In the genomic region with DNA sequence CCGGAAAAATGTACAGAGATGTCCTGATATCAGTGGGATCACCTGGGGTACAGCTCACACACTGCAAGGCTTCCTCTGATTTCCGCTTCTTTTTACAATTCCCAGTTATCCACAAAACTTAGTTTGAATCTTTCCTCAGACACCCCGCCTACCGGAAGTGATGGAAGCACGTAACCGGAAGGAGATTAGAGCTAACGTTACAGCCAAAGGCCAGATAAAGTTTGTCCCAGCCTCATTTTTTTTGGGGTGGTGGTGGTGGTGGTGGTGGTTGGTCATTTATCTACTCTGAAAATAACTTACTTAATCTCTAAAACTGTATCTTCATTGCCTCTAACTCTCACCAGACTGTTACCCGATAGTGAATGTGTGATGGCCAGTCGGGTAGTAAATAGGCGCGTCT, we compare ENCODE assay signal across 18 mouse cellular contexts.
DNase-seq lines count a peak whose midpoint lies in the region; ATAC-seq and TF ChIP-seq lines count a peak whose summit lies in the region.
"Had no signal": no experiment of that assay in that cellular context is flagged by ENCODE, and none has a peak within 500 bp of the region (broad histone marks: within the 10 kb centered on the region; RNA-seq: fewer than 3 reads in every experiment).

No protein-coding gene starts in this region.

- no peak overlapping the region for H3K4me2 ChIP-seq in hindbrain, embryonic 11.5 days (replicated peaks; ENCODE audit: low read depth, low read length)
- peak overlapping the region; percentile 65 for H3K4me2 ChIP-seq in heart, embryonic 11.5 days
- peak overlapping the region; percentile 45 for H3K4me2 ChIP-seq in intestine, postnatal 0 days (replicated peaks; ENCODE audit: low read depth)
- H3K4me2 ChIP-seq in hindbrain, postnatal 0 days (ENCODE audit: low read depth, low read length), result no peak overlapping the region
- H3K4me2 ChIP-seq: embryonic facial prominence, embryonic 15.5 days; forebrain, embryonic 15.5 days; hindbrain, embryonic 12.5 days; kidney, embryonic 15.5 days; midbrain, embryonic 13.5 days had no signal

- whole genome bisulfite sequencing in hindbrain, embryonic 10.5 days, result 94% methylated on average over 11 of the region's 11 CpGs
- 96% methylated on average over 11 of the region's 11 CpGs for WGBS in hindbrain, embryonic 11.5 days
- WGBS in heart, embryonic 11.5 days (ENCODE audit: insufficient replicate concordance), result 37% methylated on average over 11 of the region's 11 CpGs
- WGBS in intestine, postnatal 0 days, result 69% methylated on average over 11 of the region's 11 CpGs
- 94% methylated on average over 11 of the region's 11 CpGs for whole genome bisulfite sequencing in hindbrain, postnatal 0 days

- H3K9me3 ChIP-seq in hindbrain, embryonic 10.5 days, result no peaks in the 10 kb centered on the region
- no peaks in the 10 kb centered on the region for H3K9me3 ChIP-seq in hindbrain, embryonic 11.5 days (ENCODE audit: control insufficient read depth, low read length)
- no peaks in the 10 kb centered on the region for H3K9me3 ChIP-seq in ES-Bruce4 (replicated peaks; ENCODE audit: control insufficient read depth, insufficient read depth, low read length, poor library complexity, severe bottlenecking)
- no peaks in the 10 kb centered on the region for H3K9me3 ChIP-seq in heart, embryonic 11.5 days (replicated peaks; ENCODE audit: control insufficient read depth, low read length)
- no peaks in the 10 kb centered on the region for H3K9me3 ChIP-seq in intestine, postnatal 0 days (ENCODE audit: control insufficient read depth)
- H3K9me3 ChIP-seq in hindbrain, postnatal 0 days (ENCODE audit: low read length), result no peaks in the 10 kb centered on the region
- H3K9me3 ChIP-seq: embryonic facial prominence, embryonic 15.5 days; forebrain, embryonic 15.5 days; hindbrain, embryonic 12.5 days; kidney, embryonic 15.5 days; liver, embryonic 15.5 days; midbrain, embryonic 13.5 days had no signal

- H3K4me1 ChIP-seq in hindbrain, embryonic 10.5 days (replicated peaks), result peaks cover 11% of the 10 kb centered on the region; the same call in 1 of the 2 replicates
- no peaks in the 10 kb centered on the region for H3K4me1 ChIP-seq in hindbrain, embryonic 11.5 days (replicated peaks; ENCODE audit: control insufficient read depth, insufficient read depth, low read length)
- H3K4me1 ChIP-seq in ES-Bruce4 (ENCODE audit: control insufficient read depth, insufficient read depth, low read length), result peaks cover 1% of the 10 kb centered on the region
- H3K4me1 ChIP-seq in heart, embryonic 11.5 days (ENCODE audit: control insufficient read depth, insufficient read depth, low read length), result peaks cover 21% of the 10 kb centered on the region
- H3K4me1 ChIP-seq in intestine, postnatal 0 days (replicated peaks; ENCODE audit: control insufficient read depth, insufficient read depth, low read length), result 0 out of 2 replicates have a peak, but pooled peaks cover 16% of the 10 kb centered on the region
- no peaks in the 10 kb centered on the region; the same call in 1 of the 2 replicates for H3K4me1 ChIP-seq in hindbrain, postnatal 0 days (ENCODE audit: insufficient read depth, low read length)
- H3K4me1 ChIP-seq: embryonic facial prominence, embryonic 15.5 days; forebrain, embryonic 15.5 days had no signal

- H3K27me3 ChIP-seq in hindbrain, embryonic 10.5 days (ENCODE audit: insufficient read depth, poor library complexity, severe bottlenecking), result no peaks in the 10 kb centered on the region; the same call in 1 of the 2 replicates
- H3K27me3 ChIP-seq in hindbrain, embryonic 11.5 days (ENCODE audit: control insufficient read depth, insufficient read depth, low read length), result no peaks in the 10 kb centered on the region
- H3K27me3 ChIP-seq in ES-Bruce4 (ENCODE audit: control insufficient read depth, insufficient read depth, low read length, poor library complexity, severe bottlenecking), result no peaks in the 10 kb centered on the region
- no peaks in the 10 kb centered on the region for H3K27me3 ChIP-seq in heart, embryonic 11.5 days (ENCODE audit: control insufficient read depth, insufficient read depth, low read length)
- no peaks in the 10 kb centered on the region for H3K27me3 ChIP-seq in intestine, postnatal 0 days (replicated peaks; ENCODE audit: control insufficient read depth, insufficient read depth, low read length)
- no peaks in the 10 kb centered on the region for H3K27me3 ChIP-seq in hindbrain, postnatal 0 days (ENCODE audit: insufficient read depth, low read length)
- H3K27me3 ChIP-seq: embryonic facial prominence, embryonic 15.5 days; forebrain, embryonic 15.5 days; hindbrain, embryonic 12.5 days; kidney, embryonic 15.5 days; Patski had no signal

- TF ChIP-seq EP300 in ES-Bruce4 (IDR thresholded peaks at IDR 0.05; ENCODE audit: insufficient read depth, low read depth, low read length), result no peak

- no peak overlapping the region for H3K9ac ChIP-seq in hindbrain, embryonic 11.5 days (ENCODE audit: low read depth, low read length)
- peak overlapping the region; percentile 42 for H3K9ac ChIP-seq in ES-Bruce4 (ENCODE audit: low read depth, poor library complexity, severe bottlenecking)
- H3K9ac ChIP-seq in heart, embryonic 11.5 days (ENCODE audit: low read depth, low read length), result peak overlapping the region; percentile 62; the same call in 1 of the 2 replicates
- no peak overlapping the region for H3K9ac ChIP-seq in intestine, postnatal 0 days (ENCODE audit: low read depth, low read length)
- no peak overlapping the region for H3K9ac ChIP-seq in hindbrain, postnatal 0 days (replicated peaks; ENCODE audit: low read length)
- H3K9ac ChIP-seq: embryonic facial prominence, embryonic 15.5 days; forebrain, embryonic 15.5 days; hindbrain, embryonic 12.5 days; kidney, embryonic 15.5 days; liver, embryonic 15.5 days; midbrain, embryonic 13.5 days had no signal

- H3K36me3 ChIP-seq in hindbrain, embryonic 10.5 days, result no peaks in the 10 kb centered on the region
- no peaks in the 10 kb centered on the region for H3K36me3 ChIP-seq in hindbrain, embryonic 11.5 days (ENCODE audit: control insufficient read depth, insufficient read depth, low read length)
- H3K36me3 ChIP-seq in ES-Bruce4 (ENCODE audit: control insufficient read depth, insufficient read depth, low read length, poor library complexity, severe bottlenecking), result no peaks in the 10 kb centered on the region
- no peaks in the 10 kb centered on the region for H3K36me3 ChIP-seq in heart, embryonic 11.5 days (ENCODE audit: control insufficient read depth, insufficient read depth, low read length)
- no peaks in the 10 kb centered on the region for H3K36me3 ChIP-seq in intestine, postnatal 0 days (ENCODE audit: control insufficient read depth, insufficient read depth)
- no peaks in the 10 kb centered on the region for H3K36me3 ChIP-seq in hindbrain, postnatal 0 days (ENCODE audit: insufficient read depth, low read length)
- H3K36me3 ChIP-seq: embryonic facial prominence, embryonic 15.5 days; forebrain, embryonic 15.5 days; hindbrain, embryonic 12.5 days; kidney, embryonic 15.5 days; liver, embryonic 15.5 days; midbrain, embryonic 13.5 days had no signal

- H3K4me3 ChIP-seq in hindbrain, embryonic 10.5 days, result no peak overlapping the region
- H3K4me3 ChIP-seq in hindbrain, embryonic 11.5 days (ENCODE audit: low read depth, low read length), result no peak overlapping the region
- H3K4me3 ChIP-seq in ES-Bruce4 (ENCODE audit: low read depth, low read length), result peak overlapping the region; percentile 65
- H3K4me3 ChIP-seq in heart, embryonic 11.5 days (ENCODE audit: low read depth, low read length), result peak overlapping the region; percentile 34
- H3K4me3 ChIP-seq in intestine, postnatal 0 days (ENCODE audit: low read depth, low read length), result no peak overlapping the region
- H3K4me3 ChIP-seq in hindbrain, postnatal 0 days (ENCODE audit: low read length), result no peak overlapping the region
- H3K4me3 ChIP-seq: embryonic facial prominence, embryonic 15.5 days; forebrain, embryonic 15.5 days; hindbrain, embryonic 12.5 days; kidney, embryonic 15.5 days; layer of hippocampus, adult 2 months; liver, embryonic 15.5 days; midbrain, embryonic 13.5 days had no signal

- no peak for TF ChIP-seq POLR2A in ES-Bruce4 (IDR thresholded peaks at IDR 0.05; ENCODE audit: insufficient read depth, low read length)

- no peak for DNase-seq in hindbrain, embryonic 10.5 days (ENCODE audit: low spot score)
- DNase-seq in hindbrain, embryonic 11.5 days (ENCODE audit: low spot score), result no peak
- no peak for DNase-seq in right cerebral cortex, postnatal 25 days
- DNase-seq in urinary bladder, adult 2 months (ENCODE audit: low spot score), result no peak
- no peak for DNase-seq in hindbrain, postnatal 0 days (ENCODE audit: low spot score)
- DNase-seq: B cell, adult 2 months; thymus, adult 2 months had no signal

- no peak for ATAC-seq in hindbrain, embryonic 11.5 days (ENCODE audit: low FRiP score)
- no peak for ATAC-seq in heart, embryonic 11.5 days (replicated peaks; ENCODE audit: insufficient number of reproducible peaks, low FRiP score, low TSS enrichment)
- no peak for ATAC-seq in intestine, postnatal 0 days
- no peak for ATAC-seq in hindbrain, postnatal 0 days
- ATAC-seq: forebrain, embryonic 15.5 days; midbrain, embryonic 13.5 days; Patski had no signal

- H3K27ac ChIP-seq in hindbrain, embryonic 10.5 days, result peak overlapping the region; percentile 56; the same call in 1 of the 2 replicates
- no peak overlapping the region for H3K27ac ChIP-seq in hindbrain, embryonic 11.5 days (ENCODE audit: low read depth, low read length)
- H3K27ac ChIP-seq in ES-Bruce4 (ENCODE audit: insufficient read depth, low read length), result no peak overlapping the region
- peak overlapping the region; percentile 82 for H3K27ac ChIP-seq in heart, embryonic 11.5 days (ENCODE audit: low read depth, low read length)
- no peak overlapping the region for H3K27ac ChIP-seq in intestine, postnatal 0 days (ENCODE audit: low read depth, low read length)
- H3K27ac ChIP-seq in hindbrain, postnatal 0 days, result no peak overlapping the region
- H3K27ac ChIP-seq: embryonic facial prominence, embryonic 15.5 days; forebrain, embryonic 15.5 days; hindbrain, embryonic 12.5 days; kidney, embryonic 15.5 days; layer of hippocampus, adult 2 months; liver, embryonic 15.5 days; midbrain, embryonic 13.5 days had no signal

- no peak for TF ChIP-seq CTCF in ES-Bruce4 (IDR thresholded peaks at IDR 0.05; ENCODE audit: low read depth, low read length)
- TF ChIP-seq CTCF in intestine, postnatal 0 days (IDR thresholded peaks at IDR 0.05; ENCODE audit: low read depth), result no peak
- TF ChIP-seq CTCF in hindbrain, postnatal 0 days (IDR thresholded peaks at IDR 0.05; ENCODE audit: low read depth), result no peak

Comparison
In these comparisons a context has a peak if more than half of its experiments do, and no peak if none do; other contexts are left out.
1. H3K27ac ChIP-seq: peak in hindbrain, embryonic 10.5 days (single experiment) and heart, embryonic 11.5 days (single experiment); none in hindbrain, embryonic 11.5 days (single experiment), ES-Bruce4 (single experiment), intestine, postnatal 0 days (single experiment) and hindbrain, postnatal 0 days (single experiment).
2. H3K4me3 ChIP-seq: peak in ES-Bruce4 (single experiment) and heart, embryonic 11.5 days (single experiment); none in hindbrain, embryonic 10.5 days (single experiment), hindbrain, embryonic 11.5 days (single experiment), intestine, postnatal 0 days (single experiment) and hindbrain, postnatal 0 days (single experiment).
3. H3K4me2 ChIP-seq: peak in heart, embryonic 11.5 days (single experiment) and intestine, postnatal 0 days (single experiment); none in hindbrain, embryonic 11.5 days (single experiment) and hindbrain, postnatal 0 days (single experiment).
4. H3K9ac ChIP-seq: peak in ES-Bruce4 (single experiment) and heart, embryonic 11.5 days (single experiment); none in hindbrain, embryonic 11.5 days (single experiment), intestine, postnatal 0 days (single experiment) and hindbrain, postnatal 0 days (single experiment).